Mouse (Mus musculus) cerebellum, adult 2 months (tissue): ENCODE results near the gene Zdhhc15.

ENCODE experiments used
- CTCF ChIP-seq: fragments of 200-500 bp; IDR thresholded peaks from 2 replicates; pipeline ENCODE4 v1.5.1; 2011; ENCODE audit warnings: low read depth, mild to moderate bottlenecking, control low read depth, low read length, moderate library complexity, borderline replicate concordance; ENCODE audit not compliant: insufficient read depth
- POLR2A ChIP-seq: fragments of 200-500 bp; IDR thresholded peaks from 2 replicates; pipeline ENCODE4 v1.6.1; 2011; ENCODE audit warnings: low read length, control low read depth, borderline replicate concordance; ENCODE audit not compliant: insufficient read depth

DNA sequence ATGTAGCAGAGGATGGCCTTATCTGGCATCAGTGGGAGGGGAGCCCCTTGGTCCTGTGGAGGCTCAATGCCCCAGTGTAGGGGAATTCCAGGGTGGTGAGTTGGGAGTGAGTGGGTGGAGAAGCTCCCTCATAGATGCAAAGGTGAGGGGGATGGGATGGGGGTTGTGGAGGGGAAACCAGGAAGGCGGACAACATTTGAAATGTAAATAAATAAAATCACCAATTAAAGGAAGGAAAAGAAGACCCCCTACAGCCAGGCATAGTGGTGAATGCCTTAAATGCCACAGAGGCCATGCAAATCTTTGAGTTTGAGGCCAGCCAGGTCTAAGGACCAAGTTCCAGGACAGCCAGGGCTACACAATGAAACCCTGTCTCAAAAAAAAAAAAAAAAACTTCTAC lies 13.9 kb downstream of the Zdhhc15 start:
- TF ChIP-seq CTCF (no peak), POLR2A (no peak)
